Mouse (Mus musculus) kidney, adult 2 months (tissue): ENCODE data around the gene Usp49. TPM values are rescaled to one million over a fixed set of nuclear protein-coding genes. Genes with fewer than 3 reads are reported as not detected.

Experiments used
- DNase-seq: peaks from one replicate; pipeline ENCODE4 v3.0.0; 2021
- H3K27ac ChIP-seq: fragments of 200-500 bp; 2 replicates; pipeline ENCODE4 v1.5.1; 2012; ENCODE audit warnings: low read depth, low read length, control low read depth, inconsistent platforms; ENCODE audit not compliant: insufficient read depth
- H3K27me3 ChIP-seq: fragments of 200-500 bp; replicated peaks from 2 replicates; pipeline ENCODE4 v1.6.1; 2012; ENCODE audit warnings: mild to moderate bottlenecking, moderate library complexity, low read length, inconsistent platforms; ENCODE audit not compliant: control insufficient read depth, insufficient read depth
- H3K36me3 ChIP-seq: fragments of 200-500 bp; 2 replicates; pipeline ENCODE4 v1.6.1; 2012; ENCODE audit warnings: mild to moderate bottlenecking, moderate library complexity, low read length, inconsistent platforms; ENCODE audit not compliant: control insufficient read depth, insufficient read depth
- H3K4me1 ChIP-seq: fragments of 200-500 bp; 2 replicates; pipeline ENCODE4 v1.6.1; 2011; ENCODE audit warnings: low read length; ENCODE audit not compliant: control insufficient read depth, insufficient read depth
- H3K4me3 ChIP-seq: fragments of 200-500 bp; 2 replicates; pipeline ENCODE4 v1.5.1; 2011; ENCODE audit warnings: mild to moderate bottlenecking, low read depth, low read length, control low read depth; ENCODE audit not compliant: insufficient read depth
- CTCF ChIP-seq: fragments of 200-500 bp; conservative IDR thresholded peaks from 2 replicates; pipeline ENCODE4 v1.5.1; 2011; ENCODE audit warnings: low read depth, mild to moderate bottlenecking, control low read depth, low read length, moderate library complexity, mixed read lengths; ENCODE audit not compliant: insufficient read depth, insufficient read length
- POLR2A ChIP-seq: fragments of 200-500 bp; IDR thresholded peaks from one replicate; pipeline ENCODE4 v1.6.1; 2011; ENCODE audit warnings: low read depth, low read length, control low read depth
- WGBS: fragments of 180-500 bp; shearing (Covaris S2); methylation state at CpG from one replicate; pipeline ENCODE4 v1.1.7; 2018; 5-methylcytosine and 5-hydroxymethylcytosine counted together
- polyA plus RNA-seq: library from polyadenylated mRNA; depleted of rRNA; stranded (reverse); fragments of >200 nt; gene quantifications from 2 replicates; pipeline ENCODE4 v1.2.3, GENCODE M21; 2012

Usp49 gene
- polyA plus RNA-seq, 1 experiment = 5.1 TPM

DNA sequence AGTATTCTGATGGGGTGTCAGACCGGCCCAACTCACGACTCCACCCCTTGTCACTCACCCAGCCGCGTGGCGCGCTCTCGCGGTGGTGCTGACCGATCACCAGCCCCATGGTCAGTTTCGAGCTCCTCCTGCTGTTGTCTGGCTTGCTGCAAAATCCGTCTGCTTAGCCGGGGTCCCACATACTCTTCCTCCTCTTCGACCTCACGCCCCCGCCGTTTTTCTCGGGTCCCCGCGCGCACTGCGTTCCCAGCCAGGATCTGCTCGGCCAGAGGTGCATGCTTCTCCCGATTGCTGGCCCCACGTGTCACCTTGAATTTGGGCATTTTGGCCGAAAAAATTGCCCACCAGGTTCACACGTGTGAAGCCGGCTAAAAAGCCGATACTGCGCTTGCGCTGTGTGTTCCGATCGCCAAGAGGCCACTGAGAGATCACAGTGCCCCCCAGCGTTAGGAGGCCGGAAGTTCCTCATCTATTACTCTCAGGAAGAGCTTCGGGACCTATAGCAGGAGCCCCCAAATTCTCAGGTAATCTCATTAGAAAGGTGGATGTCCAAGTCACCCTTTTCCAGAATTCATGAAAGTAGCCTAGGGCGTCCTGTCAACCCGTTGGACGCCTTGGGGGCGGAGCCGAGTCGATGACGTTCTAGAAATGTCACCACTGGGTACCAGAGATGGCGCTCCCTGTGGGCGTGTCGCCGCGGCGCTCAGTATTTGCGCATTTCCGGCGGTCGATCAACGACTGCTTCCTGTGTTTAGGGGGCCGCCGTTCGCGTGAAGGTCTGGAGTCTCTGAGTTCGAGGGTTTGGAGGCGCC is 19.4 kb upstream of the Usp49 start, which contains the start of the genes Bysl, Med20 and Gm20517:
TSS of gene Bysl (minus strand) at position 644 of the 812 bp plus-strand sequence.
TSS of gene Med20 (plus strand) at position 734 of the 812 bp plus-strand sequence.
TSS of gene Gm20517 (plus strand) at position 741 of the 812 bp plus-strand sequence.
- WGBS = under 1% methylated on average over 59 of the region's 59 CpGs
- Histone ChIP-seq H3K27ac (peak within 1 kb of the TSS; percentile 93), H3K27me3 (no peaks in the 10 kb centered on the region), H3K36me3 (no peaks in the 10 kb centered on the region), H3K4me1 (peaks cover 4% of the 10 kb centered on the region; the same call in 1 of the 2 replicates), H3K4me3 (peak within 1 kb of the TSS; percentile 82)
- TF ChIP-seq CTCF = peak; percentile 79
- TF ChIP-seq POLR2A = peak; percentile 58
- DNase-seq = peak; percentile 98

DNA sequence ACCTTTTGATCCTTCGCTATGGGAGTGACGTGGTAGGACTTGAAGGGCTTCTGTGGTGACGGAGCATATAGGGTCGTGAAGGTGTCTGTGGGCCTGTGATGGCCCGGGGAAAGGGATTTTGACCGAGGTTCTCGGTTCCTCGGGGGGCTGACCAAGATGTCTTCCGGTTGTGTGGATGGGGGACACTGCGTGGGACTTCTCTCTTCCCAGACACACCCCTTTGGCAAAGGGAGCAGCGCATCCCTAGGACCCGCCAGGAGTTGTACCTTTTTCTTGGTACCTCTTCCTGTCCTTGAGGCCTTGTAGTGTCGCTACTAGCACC is 18.9 kb upstream of the Usp49 start:
- H3K27me3 ChIP-seq = no peaks in the 10 kb centered on the region

DNA sequence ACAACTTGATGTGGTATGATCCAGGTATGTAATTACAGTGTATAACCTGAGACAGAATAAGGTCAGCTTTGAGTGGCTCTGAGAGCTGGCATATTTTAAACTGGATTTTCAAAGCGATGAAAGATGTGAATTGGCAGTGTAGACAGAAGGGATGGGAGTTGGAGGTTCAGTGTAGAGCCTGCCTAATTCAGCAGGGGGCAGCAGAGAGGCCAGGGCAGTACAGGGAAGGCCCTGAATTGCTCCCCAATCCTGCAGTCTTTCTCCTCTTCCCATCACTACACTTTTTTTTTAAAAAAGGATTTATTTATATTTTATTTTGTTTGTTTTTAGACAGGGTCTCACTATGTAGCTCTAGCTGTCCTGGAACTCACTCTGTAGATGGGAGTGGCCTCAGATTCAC is 16.5 kb upstream of the Usp49 start:
- Histone ChIP-seq H3K27me3 (no peaks in the 10 kb centered on the region), H3K27ac (no peak overlapping the region), H3K4me1 (peaks cover 4% of the 10 kb centered on the region; the same call in 1 of the 2 replicates), H3K4me3 (no peak overlapping the region), H3K36me3 (no peaks in the 10 kb centered on the region; the same call in 1 of the 2 replicates)
- DNase-seq = peak; percentile 46
- 76% methylated on average over 1 of the region's 1 CpGs for WGBS
- TF ChIP-seq CTCF (peak; percentile 79), POLR2A (no peak)

More for the DNA sequence above, 18.9 kb upstream of the Usp49 start:
- H3K4me1 ChIP-seq = peaks cover 4% of the 10 kb centered on the region; the same call in 1 of the 2 replicates
- H3K36me3 ChIP-seq = no peaks in the 10 kb centered on the region
- H3K4me3 ChIP-seq = peak overlapping the region; percentile 82
- TF ChIP-seq CTCF (no peak), POLR2A (no peak)
- H3K27ac ChIP-seq = peak overlapping the region; percentile 66
- WGBS = under 1% methylated on average over 13 of the region's 13 CpGs
- DNase-seq = no peak

DNA sequence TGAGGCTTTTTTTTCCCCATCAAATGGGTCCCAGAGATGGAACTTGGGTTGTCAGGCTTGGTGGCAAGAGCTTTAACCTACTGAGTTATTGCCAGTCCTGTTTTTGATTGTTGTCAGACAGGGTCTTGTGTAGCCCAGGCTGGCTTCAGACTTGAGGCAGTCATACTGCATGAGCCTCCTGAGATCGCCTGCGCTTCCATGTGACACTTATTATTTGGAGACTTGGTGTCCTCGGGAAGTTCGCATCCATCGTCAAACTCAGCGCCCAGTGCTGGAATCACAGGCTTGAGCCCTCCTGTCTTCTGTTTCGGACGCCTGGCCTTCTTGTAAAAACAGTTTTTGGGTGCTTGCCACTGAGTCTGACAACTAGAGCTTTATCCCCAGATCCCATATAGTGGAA is 14.4 kb upstream of the Usp49 start:
- no peak overlapping the region for H3K27ac ChIP-seq
- no peaks in the 10 kb centered on the region for H3K27me3 ChIP-seq
- H3K36me3 ChIP-seq = no peaks in the 10 kb centered on the region; the same call in 1 of the 2 replicates
- no peak for DNase-seq
- no peak overlapping the region for H3K4me3 ChIP-seq
- H3K4me1 ChIP-seq = peaks cover 4% of the 10 kb centered on the region; the same call in 1 of the 2 replicates
- 91% methylated on average over 8 of the region's 8 CpGs for WGBS
- no peak for TF ChIP-seq POLR2A
- no peak for TF ChIP-seq CTCF

DNA sequence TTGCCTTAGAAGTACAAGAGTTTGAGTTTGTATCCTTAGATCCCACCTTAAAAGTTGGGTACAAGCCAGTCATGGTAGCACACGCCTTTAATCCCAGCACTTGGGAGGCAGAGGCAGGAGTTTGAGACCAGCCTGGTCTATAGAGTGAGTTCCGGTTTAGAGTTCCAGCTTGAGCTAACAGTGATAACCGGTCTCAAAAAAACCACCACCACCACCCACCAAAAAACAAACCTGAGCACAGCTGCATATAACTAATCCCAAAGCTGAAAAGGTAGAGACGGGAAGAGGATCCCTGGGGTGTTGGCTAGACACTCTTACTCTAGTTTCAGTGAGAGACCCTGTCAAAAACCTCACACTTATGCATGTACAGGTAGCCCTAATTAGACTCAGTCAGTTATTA is 13.8 kb upstream of the Usp49 start:
- H3K36me3 ChIP-seq = no peaks in the 10 kb centered on the region; the same call in 1 of the 2 replicates
- H3K27ac ChIP-seq = no peak overlapping the region
- peaks cover 4% of the 10 kb centered on the region; the same call in 1 of the 2 replicates for H3K4me1 ChIP-seq
- WGBS = 92% methylated on average over 4 of the region's 4 CpGs
- DNase-seq = no peak
- no peaks in the 10 kb centered on the region for H3K27me3 ChIP-seq
- TF ChIP-seq POLR2A = no peak
- TF ChIP-seq CTCF = no peak
- no peak overlapping the region for H3K4me3 ChIP-seq

DNA sequence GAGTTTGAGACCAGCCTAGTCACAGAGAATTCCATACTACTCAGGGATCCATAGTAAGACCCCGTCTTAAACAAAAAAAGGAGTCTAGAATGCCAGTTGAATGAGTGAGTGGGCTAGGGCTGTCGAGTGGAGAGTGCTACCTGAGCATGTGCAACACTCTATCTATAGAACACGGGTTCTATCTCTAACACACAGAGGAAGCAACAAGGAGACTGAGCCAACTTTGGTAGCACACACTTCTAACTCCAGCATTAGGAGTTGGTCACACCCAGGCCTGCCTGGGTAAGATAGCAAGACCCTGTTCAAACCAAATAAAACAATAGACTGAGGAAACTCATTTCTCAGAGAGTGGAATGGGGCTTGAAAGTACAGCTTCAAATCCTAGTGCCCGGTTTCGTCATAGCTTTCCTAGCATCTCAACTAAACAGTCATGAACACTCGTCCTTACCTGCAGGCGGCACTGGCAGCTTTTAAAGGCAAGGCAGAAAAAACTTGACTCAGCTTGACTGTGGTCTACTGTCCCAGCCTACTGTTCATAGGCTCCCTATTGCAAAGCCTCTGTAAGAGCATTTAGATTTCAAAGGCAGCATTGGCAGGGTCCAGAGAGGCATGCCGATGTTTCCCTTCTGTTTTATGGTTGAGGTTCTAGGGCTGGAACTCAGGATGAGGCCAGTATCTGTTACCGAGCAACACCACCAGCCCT is 12.7 kb upstream of the Usp49 start:
- H3K36me3 ChIP-seq = no peaks in the 10 kb centered on the region; the same call in none of the 2 replicates
- H3K4me3 ChIP-seq = no peak overlapping the region
- H3K27me3 ChIP-seq = no peaks in the 10 kb centered on the region
- TF ChIP-seq POLR2A (no peak), CTCF (no peak)
- DNase-seq = no peak
- 90% methylated on average over 9 of the region's 9 CpGs for WGBS
- no peaks in the 10 kb centered on the region for H3K4me1 ChIP-seq
- no peak overlapping the region for H3K27ac ChIP-seq
